Mouse (Mus musculus) liver, postnatal 0 days (tissue): ENCODE measurements around the gene Dhx32. TPM values are rescaled to one million over a fixed set of nuclear protein-coding genes. Genes with fewer than 3 reads are reported as not detected.

Experiments
- ATAC-seq: fragments of 200-750 bp; cut with Nextera tagmentation; 2 replicates; pipeline ENCODE4 v1.8.0; 2017; ENCODE audit warnings: mild to moderate bottlenecking, moderate library complexity
- DNase-seq: peaks from one replicate; pipeline ENCODE4 v3.0.0-alpha.2; 2016
- H3K27ac ChIP-seq: fragments of 300-500 bp; sonication (generic); 2 replicates; pipeline ENCODE4 v1.5.1; 2014; ENCODE audit warnings: antibody characterized with exemption, moderate library complexity, mild to moderate bottlenecking, low read depth
- H3K27me3 ChIP-seq: fragments of 300-500 bp; sonication (generic); 2 replicates; pipeline ENCODE4 v1.6.1; 2014; ENCODE audit warnings: low read length, control low read depth, mixed read lengths; ENCODE audit not compliant: insufficient read depth
- H3K36me3 ChIP-seq: fragments of 300-500 bp; sonication (generic); replicated peaks from 2 replicates; pipeline ENCODE4 v1.6.1; 2014; ENCODE audit warnings: mild to moderate bottlenecking, control low read depth, low read length, moderate library complexity, mixed read lengths; ENCODE audit not compliant: insufficient read depth
- H3K4me1 ChIP-seq: fragments of 300-500 bp; sonication (generic); 2 replicates; pipeline ENCODE4 v1.6.1; 2014; ENCODE audit warnings: antibody characterized with exemption, mild to moderate bottlenecking, control low read depth; ENCODE audit not compliant: insufficient read depth
- H3K4me2 ChIP-seq: fragments of 300-500 bp; sonication (generic); 2 replicates; pipeline ENCODE4 v1.6.1; 2014; ENCODE audit warnings: low read depth, mild to moderate bottlenecking, low read length, moderate library complexity, mixed read lengths
- H3K4me3 ChIP-seq: fragments of 300-500 bp; sonication (generic); 2 replicates; pipeline ENCODE4 v1.5.1; 2014; ENCODE audit warnings: low read depth, low read length
- H3K9ac ChIP-seq: fragments of 300-500 bp; sonication (generic); replicated peaks from 2 replicates; pipeline ENCODE4 v1.6.1; 2014; ENCODE audit warnings: mild to moderate bottlenecking, moderate library complexity
- H3K9me3 ChIP-seq: fragments of 300-500 bp; sonication (generic); 2 replicates; pipeline ENCODE4 v1.6.1; 2016; ENCODE audit warnings: mild to moderate bottlenecking, control low read depth, low read length, mixed read lengths
- CTCF ChIP-seq: sonication (generic); IDR thresholded peaks from 2 replicates; pipeline ENCODE4 v1.5.1; 2016; ENCODE audit warnings: antibody characterized with exemption, low read depth
- EP300 ChIP-seq: IDR thresholded peaks from 2 replicates; pipeline ENCODE4 v1.6.1; 2016; ENCODE audit warnings: antibody characterized with exemption, low read depth, mild to moderate bottlenecking
- WGBS: fragments of 180-500 bp; shearing (Covaris S2); extraction: QIAGEN DNeasy Blood & Tissue Kit; methylation state at CpG from one replicate; pipeline ENCODE4 v1.1.7; 2014; ENCODE audit not compliant: insufficient replicate concordance; 5-methylcytosine and 5-hydroxymethylcytosine counted together
- polyA plus RNA-seq: library from polyadenylated mRNA; unstranded; fragments of >200 nt; fragmentation: Nextera tagmentation; extraction: Ambion mirVana; gene quantifications from 2 replicates; pipeline ENCODE4 v1.2.1, GENCODE M21; 2015

The Dhx32 gene
- polyA plus RNA-seq, 1 experiment from 2014 or later: 5.5 TPM

GRCm38 (mm10) chr7:133684110-133684509 is 98.4 kb downstream of the Dhx32 start:
- no peak overlapping the region for H3K27ac ChIP-seq

GRCm38 (mm10) chr7:133683626-133684025 is 98.9 kb downstream of the Dhx32 start:
- H3K27me3 ChIP-seq: no peaks in the 10 kb centered on the region
- ATAC-seq: no peak
- H3K27ac ChIP-seq: no peak overlapping the region
- peaks cover 23% of the 10 kb centered on the region for H3K36me3 ChIP-seq
- no peak for DNase-seq
- H3K4me1 ChIP-seq: no peaks in the 10 kb centered on the region
- no peak overlapping the region for H3K4me3 ChIP-seq
- TF ChIP-seq EP300 (no peak), CTCF (no peak)
- no peak overlapping the region for H3K9ac ChIP-seq
- 76% methylated on average over 5 of the region's 5 CpGs for WGBS
- no peak overlapping the region for H3K4me2 ChIP-seq
- peaks cover 6% of the 10 kb centered on the region for H3K9me3 ChIP-seq

More at GRCm38 (mm10) chr7:133684110-133684509, 98.4 kb downstream of the Dhx32 start:
- Histone ChIP-seq H3K9me3 (peaks cover 6% of the 10 kb centered on the region), H3K9ac (no peak overlapping the region), H3K4me1 (no peaks in the 10 kb centered on the region), H3K27me3 (no peaks in the 10 kb centered on the region), H3K4me3 (no peak overlapping the region), H3K4me2 (no peak overlapping the region), H3K36me3 (peaks cover 28% of the 10 kb centered on the region)
- DNase-seq (no peak), ATAC-seq (peak; percentile 25; the same call in 1 of the 2 replicates)
- WGBS: 81% methylated on average over 5 of the region's 5 CpGs
- TF ChIP-seq EP300 (no peak), CTCF (peak; percentile 83)

DNA sequence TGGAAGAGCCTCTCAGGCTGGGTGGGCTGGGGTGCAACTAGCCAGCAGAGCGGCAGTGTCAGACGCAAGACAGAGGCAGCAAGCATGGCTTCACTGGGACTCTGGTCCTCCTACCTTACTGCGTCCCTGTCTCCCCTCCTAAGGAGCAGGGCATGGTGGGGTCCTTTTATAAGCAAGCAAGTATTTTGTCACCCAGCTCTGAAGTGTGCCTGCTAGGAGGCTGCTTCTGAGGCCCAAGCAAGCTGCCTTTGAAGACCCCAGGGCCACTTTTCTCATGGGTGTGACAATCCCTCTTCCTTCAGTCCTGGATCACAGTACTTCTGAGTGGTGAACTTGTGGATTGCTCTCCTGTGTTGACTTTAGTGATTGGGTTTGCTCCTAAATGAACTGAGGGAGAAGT is 102.6 kb downstream of the Dhx32 start, which contains the start of gene Mmp21:
Mmp21 (minus strand) TSS at position 101 of the 400 bp plus-strand sequence.
- Histone ChIP-seq H3K9me3 (no peaks in the 10 kb centered on the region), H3K9ac (no peak within 1 kb of the TSS), H3K27me3 (no peaks in the 10 kb centered on the region), H3K4me3 (no peak within 1 kb of the TSS), H3K36me3 (peaks cover 6% of the 10 kb centered on the region; the same call in 1 of the 2 replicates), H3K4me1 (no peaks in the 10 kb centered on the region), H3K27ac (no peak within 1 kb of the TSS), H3K4me2 (no peak within 1 kb of the TSS)
- WGBS: 81% methylated on average over 3 of the region's 3 CpGs
- ATAC-seq: no peak
- DNase-seq: no peak
- TF ChIP-seq CTCF (no peak), EP300 (no peak)

DNA sequence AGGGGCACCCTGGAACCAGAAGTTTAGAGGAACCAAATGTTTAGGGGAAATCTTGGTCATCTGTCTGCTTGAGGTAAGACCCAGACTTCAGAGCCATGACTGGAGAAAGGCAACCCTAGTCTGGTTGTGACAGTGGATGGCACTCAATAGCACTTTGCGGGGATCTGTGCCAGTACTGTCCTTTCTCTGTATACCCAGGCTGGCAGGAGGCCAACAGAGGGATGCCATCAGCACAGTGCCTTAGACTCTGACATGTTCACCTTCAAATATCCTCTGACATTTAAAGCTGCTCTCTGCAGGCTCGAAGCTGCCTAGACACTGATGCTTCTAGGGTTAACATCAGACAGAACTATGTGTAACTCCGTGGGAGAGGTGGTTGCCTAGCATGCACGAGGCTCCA is 103.1 kb downstream of the Dhx32 start:
- no peak overlapping the region for H3K4me3 ChIP-seq
- WGBS: 59% methylated on average over 4 of the region's 4 CpGs
- H3K4me2 ChIP-seq: no peak overlapping the region
- no peaks in the 10 kb centered on the region for H3K9me3 ChIP-seq
- ATAC-seq: no peak
- H3K27me3 ChIP-seq: no peaks in the 10 kb centered on the region
- no peaks in the 10 kb centered on the region for H3K4me1 ChIP-seq
- H3K27ac ChIP-seq: no peak overlapping the region
- no peak for DNase-seq
- no peak overlapping the region for H3K9ac ChIP-seq
- TF ChIP-seq EP300 (no peak), CTCF (no peak)
- H3K36me3 ChIP-seq: peaks cover 4% of the 10 kb centered on the region; the same call in 1 of the 2 replicates

DNA sequence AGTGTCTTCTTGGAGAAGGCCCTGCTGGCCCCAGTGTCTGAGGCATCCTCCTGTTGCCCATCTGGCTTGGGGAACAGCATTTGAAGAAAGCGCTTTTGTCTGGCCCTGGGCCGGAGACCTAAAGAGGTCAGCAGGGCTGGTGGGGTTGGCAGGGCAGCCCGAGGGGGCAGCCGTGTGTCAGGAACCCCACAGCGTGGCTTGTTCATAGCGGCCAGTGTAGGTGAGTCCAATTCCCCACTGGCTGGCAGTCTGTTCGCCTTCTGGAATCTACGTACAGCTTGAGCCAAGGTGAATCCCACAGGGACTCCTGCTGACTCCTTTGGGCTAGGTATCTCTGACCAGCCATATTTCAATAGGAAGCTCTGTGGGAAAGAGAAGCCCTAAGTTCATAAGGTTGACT is 103.8 kb downstream of the Dhx32 start:
- ATAC-seq: no peak
- H3K27ac ChIP-seq: no peak overlapping the region
- no peaks in the 10 kb centered on the region for H3K27me3 ChIP-seq
- no peaks in the 10 kb centered on the region for H3K4me1 ChIP-seq
- TF ChIP-seq EP300: no peak
- TF ChIP-seq CTCF: no peak
- 0 out of 2 replicates have a peak, but pooled peaks cover 3% of the 10 kb centered on the region for H3K36me3 ChIP-seq
- 89% methylated on average over 8 of the region's 8 CpGs for WGBS
- H3K4me2 ChIP-seq: no peak overlapping the region
- no peak overlapping the region for H3K9ac ChIP-seq
- no peak overlapping the region for H3K4me3 ChIP-seq
- H3K9me3 ChIP-seq: no peaks in the 10 kb centered on the region
- DNase-seq: no peak

DNA sequence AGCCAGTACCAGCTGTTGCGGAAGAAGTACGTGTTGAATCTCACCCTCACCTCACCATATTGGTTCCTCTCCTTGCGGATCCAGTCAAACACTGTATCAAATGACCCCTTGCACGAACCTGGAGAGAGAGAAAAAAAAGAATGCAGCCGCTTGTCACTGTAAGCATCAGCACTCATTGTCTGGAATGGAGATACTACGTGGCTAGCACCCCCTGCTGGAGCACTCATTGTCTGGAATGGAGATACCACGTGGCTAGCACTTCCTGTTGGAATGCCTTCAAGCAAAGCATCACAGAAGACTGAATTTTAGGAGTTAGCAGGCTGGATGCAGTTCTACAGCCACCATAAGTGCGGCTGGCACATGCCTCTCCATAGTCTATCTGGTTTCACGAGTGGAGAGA is 106.5 kb downstream of the Dhx32 start:
- no peaks in the 10 kb centered on the region for H3K9me3 ChIP-seq
- no peaks in the 10 kb centered on the region for H3K27me3 ChIP-seq
- DNase-seq: no peak
- no peak for TF ChIP-seq EP300
- TF ChIP-seq CTCF: peak; percentile 53
- no peak overlapping the region for H3K4me2 ChIP-seq
- H3K36me3 ChIP-seq: peaks cover 23% of the 10 kb centered on the region
- no peak overlapping the region for H3K27ac ChIP-seq
- WGBS: 72% methylated on average over 9 of the region's 9 CpGs
- ATAC-seq: no peak
- no peak overlapping the region for H3K9ac ChIP-seq
- H3K4me3 ChIP-seq: no peak overlapping the region
- H3K4me1 ChIP-seq: no peaks in the 10 kb centered on the region

Other genes starting within 250 kb of the Dhx32 start
- not detected in 2 replicates for gene Tex36, start 180.6 kb downstream of the Dhx32 start, polyA plus RNA-seq
- gene Edrf1, start 145.2 kb downstream of the Dhx32 start, polyA plus RNA-seq: 3.9 and 4.5 TPM in 2 replicates
- 0.11 TPM in 1 of 2 replicates, not detected in the other for gene Mmp21, start 102.7 kb downstream of the Dhx32 start, polyA plus RNA-seq
- 68.7 and 70.3 TPM in 2 replicates for gene Bccip, start 73.4 kb downstream of the Dhx32 start, polyA plus RNA-seq
- 51.9 and 56.1 TPM in 2 replicates for gene Uros, start 72.7 kb downstream of the Dhx32 start, polyA plus RNA-seq
- gene Fank1, start 5.9 kb downstream of the Dhx32 start, polyA plus RNA-seq: not detected in 2 replicates